Mouse (Mus musculus): ENCODE results near the gene Spef1. TPM values are rescaled to one million over a fixed set of nuclear protein-coding genes. Genes with fewer than 3 reads are reported as not detected.
"Not testable (repeated sequence)": the region's sequence is repeated elsewhere in the genome, so short reads cannot be mapped to it uniquely, and the experiment has no call there.

Gene Spef1
- 10 to 100 TPM; 10.9 to 11.0 TPM for total RNA-seq (2021)
- long read RNA-seq, experiment 1, transcript Spef1-202 (7 exons, 2,600 nt), result major isoform, 10 of 14 reads
- long read RNA-seq, experiment 1, partial matches to known transcripts, result 2 of 14 reads
- long read RNA-seq, experiment 1, other reads (novel, unspliced or antisense), result 2 of 14 reads
- long read RNA-seq, experiment 2, transcript Spef1-202 (7 exons, 2,600 nt), result major isoform, 6 of 10 reads
- long read RNA-seq, experiment 2, partial matches to known transcripts, result 3 of 10 reads
- long read RNA-seq, experiment 2, other reads (novel, unspliced or antisense), result 1 of 10 reads

DNA sequence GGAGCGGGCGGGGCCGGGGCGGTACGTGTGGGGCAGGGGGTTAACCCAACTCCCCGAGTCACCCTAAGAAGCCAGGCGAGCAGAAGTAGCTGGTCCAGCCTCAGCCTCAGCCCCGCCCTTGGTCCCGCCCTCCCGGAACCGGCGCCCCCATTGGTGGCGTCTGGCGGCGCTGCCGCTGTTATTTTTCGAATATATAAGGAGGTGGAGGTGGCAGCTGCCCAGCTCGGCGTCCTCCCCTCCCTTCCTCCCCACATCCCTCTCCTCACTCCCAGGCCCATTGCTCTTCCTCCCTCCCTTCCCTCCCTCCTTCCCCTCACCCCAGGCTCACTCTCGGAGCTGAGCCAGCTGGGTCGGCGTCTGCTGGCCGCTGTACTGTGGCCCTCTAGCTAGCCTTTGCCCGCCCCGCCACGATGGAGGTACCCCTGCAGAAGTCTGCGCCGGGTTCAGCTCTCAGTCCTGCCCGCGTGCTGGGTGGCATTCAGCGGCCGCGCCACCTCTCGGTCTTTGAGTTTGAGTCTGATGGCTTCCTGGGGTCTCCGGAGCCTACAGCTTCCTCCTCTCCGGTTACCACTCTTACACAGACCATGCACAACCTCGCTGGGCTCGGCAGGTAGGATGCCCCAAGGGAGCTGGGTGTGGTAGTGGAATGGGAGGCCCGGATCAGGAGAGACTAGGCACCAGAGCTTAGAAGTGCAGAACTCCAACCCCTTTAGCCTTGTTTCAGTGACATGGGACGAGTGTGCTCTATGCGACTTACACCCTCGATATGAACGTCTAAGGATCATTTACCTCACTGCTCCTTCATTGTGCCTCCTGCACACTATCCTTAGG is at the start of gene Spef1, which contains the start of gene Cdc25b:
Spef1 (minus strand) TSS at position 512 of the 831 bp plus-strand sequence.
Cdc25b (plus strand) TSS at position 179 of the 831 bp plus-strand sequence.
- Histone ChIP-seq H3K4me3 (peak within 1 kb of the TSS; percentile 78), H3K27ac (peak within 1 kb of the TSS; percentile 80)
- peak; percentile 50 for TF ChIP-seq CTCF (IDR thresholded peaks at IDR 0.05)
- intact Hi-C loops (cut with DNase I), result loop anchor here (1.0 kb wide), 1 partner anchor 23 kb away; no protein-coding TSS in a partner anchor
- peak; percentile 78 for DNase-seq (ENCODE audit: extremely low spot score in 1 of 2, low spot score in 2 of 2)

DNA sequence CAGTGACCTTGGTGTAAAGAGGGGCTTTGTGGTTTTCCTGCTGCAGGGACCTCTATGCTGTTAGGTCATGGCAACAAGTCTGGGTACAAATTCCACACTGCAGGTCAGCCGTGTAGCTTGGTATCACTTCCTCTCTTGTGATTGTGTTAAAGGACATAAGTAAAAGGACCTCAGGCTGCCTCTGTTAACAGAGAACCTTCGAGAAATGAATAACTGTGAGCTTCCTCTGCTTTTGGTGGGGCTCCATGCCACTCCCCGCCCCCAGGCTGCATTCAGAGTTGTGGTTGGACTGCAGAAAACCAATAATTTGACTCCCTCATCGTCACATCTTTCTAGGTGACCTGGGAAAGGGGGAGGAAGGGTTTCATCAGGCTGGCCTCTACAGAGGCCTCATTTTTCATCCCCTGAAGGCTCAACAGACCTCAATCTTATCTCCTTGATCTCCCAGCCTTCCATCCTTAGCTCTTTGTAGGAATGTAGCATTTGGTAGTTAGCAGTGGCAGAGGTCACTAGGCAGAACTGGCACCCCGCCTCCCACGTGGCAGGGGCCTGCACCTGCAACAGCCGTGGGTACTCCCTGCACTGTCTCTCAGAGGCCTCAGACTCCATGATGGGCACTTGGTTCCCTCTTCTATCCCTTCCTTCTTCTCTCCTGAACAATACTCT is 48.0 kb upstream of the Spef1 start:
- intact Hi-C loops (cut with DNase I), result no loop called here
- Histone ChIP-seq H3K4me3 (no peak overlapping the region), H3K27ac (no peak overlapping the region)
- no peak for TF ChIP-seq CTCF (IDR thresholded peaks at IDR 0.05)
- no peak for DNase-seq (ENCODE audit: extremely low spot score in 1 of 2, low spot score in 2 of 2)

DNA sequence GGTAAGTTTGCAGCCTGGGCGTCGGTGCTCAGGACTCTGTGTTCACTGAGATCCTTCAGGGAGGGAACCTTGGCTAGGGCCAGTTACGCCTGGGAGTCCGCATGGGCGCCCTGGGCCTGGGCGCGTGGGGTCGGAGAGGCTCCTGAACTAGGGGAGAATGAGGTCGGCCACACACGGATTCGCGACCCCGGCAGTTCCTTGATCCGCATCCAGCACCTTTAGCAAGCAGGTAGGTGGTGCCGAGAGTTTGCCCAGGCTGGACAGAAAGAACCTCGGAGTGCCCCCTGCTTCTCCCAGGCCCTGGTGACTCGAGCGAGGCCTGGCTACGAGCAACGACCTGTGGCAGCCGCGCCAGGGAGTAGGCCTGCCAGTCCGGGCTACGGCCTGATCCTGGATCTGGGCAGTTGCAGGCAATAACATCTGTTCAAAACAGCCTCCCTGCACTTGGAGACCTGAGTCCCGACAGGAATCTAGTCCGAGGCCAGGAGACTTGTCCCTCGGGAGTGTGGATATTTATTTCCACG is 47.1 kb upstream of the Spef1 start:
- Histone ChIP-seq H3K4me3 (peak overlapping the region; percentile 54), H3K27ac (0 out of 2 replicates have a peak overlapping the region, but pooled peaks have one; percentile 5)
- intact Hi-C loops (cut with DNase I), result no loop called here
- no peak for TF ChIP-seq CTCF (IDR thresholded peaks at IDR 0.05)
- no peak for DNase-seq (ENCODE audit: extremely low spot score in 1 of 2, low spot score in 2 of 2)

DNA sequence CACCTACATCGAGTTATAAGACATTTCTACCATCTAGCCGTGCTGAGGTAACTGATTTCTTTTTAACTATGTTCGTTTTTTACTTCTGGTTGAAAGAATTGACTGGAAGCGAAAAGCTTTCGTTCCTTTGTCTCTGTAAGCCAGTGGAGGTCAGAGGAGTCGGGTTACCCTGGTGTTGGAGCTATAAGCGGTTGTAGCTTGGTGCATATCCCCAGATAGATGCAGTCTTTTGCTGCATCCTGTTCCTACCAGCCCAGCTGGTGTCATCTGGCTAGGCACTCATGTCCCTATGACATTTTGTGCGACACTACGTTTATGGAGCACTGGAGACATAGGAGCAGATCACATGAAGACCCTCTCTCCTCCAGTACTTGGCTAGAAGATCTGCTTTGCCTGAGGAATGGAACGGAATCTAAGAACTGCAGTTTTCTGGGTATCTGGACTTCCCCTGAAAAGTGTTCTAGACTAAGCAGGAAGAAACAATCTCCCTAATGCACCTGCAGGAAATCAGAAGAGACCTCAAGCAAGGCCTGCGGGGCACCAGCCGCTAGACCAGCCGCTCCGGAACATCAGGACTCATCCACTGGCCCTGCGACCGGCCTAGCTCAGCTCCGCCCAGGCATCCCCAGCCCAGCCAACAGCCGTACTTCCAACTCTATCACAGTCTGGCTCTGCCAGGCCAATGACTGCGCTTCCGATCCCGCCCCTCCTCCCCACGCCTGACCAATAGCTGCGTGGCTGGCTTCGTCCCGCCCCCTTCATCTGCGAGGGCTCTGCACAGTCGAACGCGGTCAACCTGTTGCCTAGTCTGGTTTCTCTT is 46.4 kb upstream of the Spef1 start, which contains the start of gene Mavs:
Mavs (plus strand) TSS at position 757 of the 820 bp plus-strand sequence.
- Histone ChIP-seq H3K4me3 (peak within 1 kb of the TSS; percentile 54), H3K27ac (peak within 1 kb of the TSS; percentile 81)
- TF ChIP-seq CTCF (IDR thresholded peaks at IDR 0.05), result no peak
- intact Hi-C loops (cut with DNase I), result loop anchor here (1.0 to 2.0 kb wide), 2 partner anchors 23 to 29 kb away; partner anchors contain the start of gene Pank2
- DNase-seq (ENCODE audit: extremely low spot score in 1 of 2, low spot score in 2 of 2), result peak; percentile 88 to 91

DNA sequence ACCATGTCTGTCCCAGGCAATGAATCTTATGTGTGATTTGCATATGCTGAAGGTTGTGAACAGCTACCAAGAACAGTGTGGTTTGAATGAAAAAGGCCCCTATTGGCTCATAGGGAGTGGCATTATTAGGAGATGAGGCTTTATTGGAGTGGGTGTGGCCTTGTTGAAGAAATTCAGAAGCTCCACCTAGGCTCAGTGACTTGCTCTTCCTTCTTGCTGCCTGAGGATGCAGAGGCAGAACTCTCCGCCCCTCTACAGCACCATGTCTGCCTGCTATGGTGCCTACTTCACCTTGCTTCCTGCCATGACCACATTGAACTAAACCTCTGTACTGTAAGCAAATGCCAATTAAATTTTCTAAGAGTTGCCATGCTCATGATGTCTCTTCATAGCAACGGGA is 45.5 kb upstream of the Spef1 start:
- intact Hi-C loops (cut with DNase I), result loop anchor here (2.0 kb wide), 1 partner anchor 30 kb away; the partner anchor contains the start of gene Pank2
- H3K27ac ChIP-seq, result no peak overlapping the region
- no peak for DNase-seq (ENCODE audit: extremely low spot score in 1 of 2, low spot score in 2 of 2)
- no peak overlapping the region for H3K4me3 ChIP-seq
- TF ChIP-seq CTCF (IDR thresholded peaks at IDR 0.05), result no peak

DNA sequence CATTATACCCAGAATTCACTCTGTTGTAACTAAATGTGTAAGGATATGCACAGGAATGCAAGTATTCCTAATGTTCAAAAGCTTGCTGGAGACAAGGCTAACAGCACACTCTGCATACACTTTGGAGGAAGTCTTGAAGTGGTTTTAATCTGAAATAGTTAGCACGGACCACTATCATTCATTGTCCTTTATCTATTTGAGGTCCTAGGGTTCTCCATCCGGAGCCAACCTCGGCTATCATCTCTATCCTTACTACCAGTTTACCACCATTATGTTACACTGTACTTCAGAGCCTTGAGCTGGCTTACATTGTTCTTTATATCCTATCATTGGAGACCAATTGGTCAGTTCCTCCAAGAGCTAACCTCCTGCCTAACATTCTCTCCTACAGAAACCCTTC is 40.2 kb upstream of the Spef1 start:
- intact Hi-C loops (cut with DNase I), result no loop called here

DNA sequence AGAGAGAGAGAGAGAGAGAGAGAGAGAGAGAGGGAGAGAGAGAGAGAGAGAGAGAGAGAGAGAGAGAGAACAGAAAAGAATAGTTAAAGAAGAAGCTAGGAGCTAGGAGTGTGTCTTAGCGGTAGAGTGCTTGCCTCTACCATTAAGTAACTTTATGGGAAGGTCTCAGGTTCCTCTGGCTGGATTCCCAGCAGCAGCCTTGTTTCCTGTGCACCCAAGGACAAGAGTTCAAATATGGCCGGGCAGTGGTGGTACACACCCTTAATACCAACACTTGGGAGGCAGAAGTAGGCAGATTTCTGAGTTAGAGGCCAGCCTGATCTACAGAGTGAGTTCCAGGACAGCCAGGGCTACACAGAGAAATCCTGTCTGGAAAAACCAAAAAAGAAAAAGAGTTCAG is 39.6 kb upstream of the Spef1 start:
- intact Hi-C loops (cut with DNase I); H3K27ac ChIP-seq; H3K4me3 ChIP-seq; DNase-seq (ENCODE audit: extremely low spot score in 1 of 2, low spot score in 2 of 2): not testable (repeated sequence)

More for the DNA sequence above, 40.2 kb upstream of the Spef1 start:
- no peak for TF ChIP-seq CTCF (IDR thresholded peaks at IDR 0.05)
- Histone ChIP-seq H3K27ac (no peak overlapping the region), H3K4me3 (no peak overlapping the region)
- DNase-seq (ENCODE audit: extremely low spot score in 1 of 2, low spot score in 2 of 2), result no peak

DNA sequence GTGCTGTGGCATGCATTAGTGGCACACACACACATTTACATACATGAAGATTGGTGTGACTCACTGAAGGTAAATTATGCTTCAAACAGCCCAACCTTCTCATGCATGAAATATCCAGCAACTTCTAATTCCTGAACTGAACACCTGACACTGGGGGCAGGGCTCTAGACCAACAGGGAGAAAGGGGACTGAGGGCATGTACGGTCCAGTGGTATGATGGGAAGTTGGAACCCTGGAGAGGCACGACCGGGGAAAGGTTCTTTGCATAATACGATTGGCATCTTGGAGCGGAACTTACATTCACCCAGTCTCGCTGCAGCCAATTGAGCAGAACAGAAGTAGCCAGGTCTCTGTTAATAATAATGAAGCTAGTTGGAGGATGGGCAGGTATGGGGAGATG is 38.1 kb upstream of the Spef1 start:
- H3K27ac ChIP-seq, result no peak overlapping the region
- TF ChIP-seq CTCF (IDR thresholded peaks at IDR 0.05), result no peak
- no peak for DNase-seq (ENCODE audit: extremely low spot score in 1 of 2, low spot score in 2 of 2)
- H3K4me3 ChIP-seq, result no peak overlapping the region
- intact Hi-C loops (cut with DNase I), result no loop called here

DNA sequence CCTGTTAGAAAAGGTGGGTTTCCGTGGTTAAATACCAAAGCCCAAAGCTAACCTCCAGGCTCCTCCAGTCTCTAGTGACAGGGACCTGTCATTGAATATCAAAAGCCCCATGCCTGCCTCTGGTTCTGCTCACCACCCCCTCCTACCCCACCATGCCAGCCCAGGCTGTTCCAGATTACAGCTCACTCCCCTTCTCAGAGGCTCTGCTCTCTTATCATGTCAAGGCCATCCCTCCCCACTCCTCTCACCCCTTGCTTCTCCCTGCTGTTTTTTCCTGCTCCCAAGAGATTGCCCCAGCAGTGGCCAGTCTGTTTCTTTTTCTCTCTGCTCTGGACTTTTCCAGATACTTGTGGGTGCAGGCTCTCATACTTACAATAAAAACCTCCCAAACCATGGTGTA is 36.5 kb upstream of the Spef1 start:
- Histone ChIP-seq H3K27ac (no peak overlapping the region), H3K4me3 (no peak overlapping the region)
- no peak for DNase-seq (ENCODE audit: extremely low spot score in 1 of 2, low spot score in 2 of 2)
- TF ChIP-seq CTCF (IDR thresholded peaks at IDR 0.05), result no peak
- intact Hi-C loops (cut with DNase I), result no loop called here

DNA sequence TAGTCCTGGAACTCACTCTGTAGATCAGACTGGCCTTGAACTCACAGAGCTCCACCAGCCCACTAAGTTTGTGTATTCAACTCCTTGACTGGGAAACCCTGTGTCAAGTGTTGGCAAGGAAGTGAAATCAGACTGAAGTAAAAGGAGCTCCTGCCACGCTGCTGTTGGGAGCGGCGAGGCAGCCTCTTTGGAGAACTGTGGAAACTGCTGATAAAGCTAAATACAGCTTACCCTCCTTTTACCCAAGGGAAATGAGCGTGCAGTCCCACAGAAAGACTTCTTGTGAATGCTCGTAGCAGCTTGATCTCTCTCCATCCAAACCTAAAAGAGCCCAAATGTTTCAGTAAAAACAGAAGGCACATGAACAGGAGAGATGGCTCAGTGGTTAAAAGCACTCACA is 35.5 kb upstream of the Spef1 start:
- no peak overlapping the region for H3K4me3 ChIP-seq
- no peak overlapping the region for H3K27ac ChIP-seq
- TF ChIP-seq CTCF (IDR thresholded peaks at IDR 0.05), result no peak
- no peak for DNase-seq (ENCODE audit: extremely low spot score in 1 of 2, low spot score in 2 of 2)
- intact Hi-C loops (cut with DNase I), result no loop called here

All from left cerebral cortex, adult 2 months (tissue).